Mouse (Mus musculus) retina, postnatal 7 days (tissue): Measurements from ENCODE around the gene Mep1a.
"Not testable (repeated sequence)": the region's sequence is repeated elsewhere in the genome, so short reads cannot be mapped to it uniquely, and the experiment has no call there.

Experiments used
- DNase-seq: peaks from one replicate; pipeline ENCODE4 v3.0.0-alpha.2; 2012; ENCODE audit warnings: low read depth, low spot score

Mep1a gene

DNA sequence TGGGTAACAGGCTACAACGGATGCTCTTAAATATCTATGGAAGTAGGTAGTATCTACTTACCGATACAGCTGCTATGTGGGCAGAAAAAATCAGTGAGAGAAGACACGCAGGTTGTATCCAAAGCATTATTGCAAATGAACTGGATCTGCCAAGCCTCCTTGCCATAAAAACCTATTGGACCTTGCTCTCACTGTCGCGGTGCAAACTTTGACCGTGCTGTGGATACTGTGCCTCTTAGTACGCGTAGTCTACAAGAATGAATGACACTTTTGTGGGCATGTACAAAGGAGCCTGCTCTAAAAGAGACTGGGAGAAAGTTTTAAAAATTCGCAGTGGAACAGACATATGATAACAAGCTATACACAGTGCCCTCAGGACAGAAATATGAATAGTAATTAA, at the start of gene Mep1a:
Gene Mep1a (minus strand): TSS at position 221 of the 400 bp plus-strand sequence.
- no peak for DNase-seq

DNA sequence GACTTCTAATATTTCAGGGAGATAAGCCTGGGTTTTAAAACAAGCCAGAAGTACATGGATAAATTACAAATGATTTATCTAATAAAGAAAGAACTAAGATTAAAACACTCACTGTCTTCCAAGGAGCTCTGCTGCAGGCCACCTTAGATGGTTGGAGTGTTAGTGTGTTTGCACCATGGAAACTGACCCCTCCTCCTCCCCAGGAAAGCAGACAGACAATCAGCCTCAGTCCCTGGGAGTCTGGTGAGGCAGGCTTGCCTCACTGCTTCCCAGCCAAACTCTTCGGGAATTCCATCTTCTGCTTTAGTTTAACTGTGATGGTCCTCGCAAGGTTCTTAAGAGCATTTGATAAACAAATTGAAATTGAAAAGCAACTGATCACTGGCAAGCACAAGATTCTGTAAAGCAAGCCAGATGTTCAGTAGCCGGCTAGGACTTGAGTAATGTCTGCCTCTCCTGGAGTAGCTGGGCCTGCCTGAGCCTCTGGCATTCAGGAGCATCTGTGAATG, 48.6 kb upstream of the Mep1a start:
- no peak for DNase-seq

DNA sequence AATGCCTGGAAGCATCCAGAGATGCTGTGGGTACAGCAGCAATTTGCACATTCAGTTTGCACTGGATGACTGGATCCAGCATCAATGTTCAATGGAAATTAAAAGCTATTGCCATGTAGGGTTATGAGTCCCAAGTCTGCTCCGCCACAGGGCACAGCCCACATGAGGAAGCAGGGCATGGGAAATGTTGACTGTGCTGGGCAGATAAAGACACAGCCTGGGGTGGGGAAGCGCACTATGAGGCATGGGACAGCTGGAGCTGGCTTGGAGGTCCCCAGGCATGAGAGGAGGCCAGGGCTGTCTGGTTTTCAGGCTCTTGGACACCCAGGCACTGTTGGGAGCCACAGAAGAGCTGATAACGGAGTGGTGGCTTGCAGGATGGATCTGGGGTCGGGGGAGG, 41.4 kb upstream of the Mep1a start:
- no peak for DNase-seq

DNA sequence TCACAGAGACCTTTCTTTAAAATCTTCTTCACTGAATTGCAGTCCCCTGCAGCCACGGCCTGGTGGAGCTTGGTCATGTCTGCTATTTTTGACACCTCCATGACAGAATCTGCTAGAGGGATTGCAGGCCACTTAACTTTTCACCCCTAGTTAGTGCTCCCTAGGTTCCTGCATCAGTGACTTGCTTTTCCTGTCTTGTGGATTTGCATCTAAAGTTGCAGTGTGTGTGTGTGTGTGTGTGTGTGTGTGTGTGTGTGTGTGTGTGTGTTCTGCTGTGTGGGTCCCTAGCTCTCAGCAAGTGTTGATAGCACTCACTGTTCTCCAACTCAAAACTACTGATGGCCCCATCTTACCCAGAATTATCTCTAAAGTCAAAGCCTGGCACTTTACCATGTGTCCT, 40.9 kb upstream of the Mep1a start, which contains the start of gene Ankrd66:
Gene Ankrd66 (minus strand): TSS at position 101 of the 400 bp plus-strand sequence.
- no peak for DNase-seq

DNA sequence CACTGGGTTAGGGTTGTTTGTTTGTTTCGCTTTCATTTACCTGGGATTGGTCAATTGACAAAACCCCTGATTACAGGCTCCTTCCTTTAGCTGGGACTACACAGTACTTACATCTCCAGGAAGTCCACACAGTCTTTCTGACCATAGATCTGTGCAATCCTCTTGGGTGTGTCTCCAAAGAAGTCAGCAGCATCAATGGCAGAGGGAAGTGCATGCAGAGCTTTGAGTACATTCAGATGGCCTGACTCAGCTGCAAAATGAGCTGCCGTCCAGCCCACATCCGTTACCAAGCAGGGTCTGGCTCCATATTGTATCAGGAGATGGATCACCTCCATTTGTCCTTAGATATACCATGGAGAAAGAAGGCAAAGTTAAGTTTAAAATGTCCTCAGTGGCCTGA, 36.2 kb upstream of the Mep1a start:
- DNase-seq: no peak

DNA sequence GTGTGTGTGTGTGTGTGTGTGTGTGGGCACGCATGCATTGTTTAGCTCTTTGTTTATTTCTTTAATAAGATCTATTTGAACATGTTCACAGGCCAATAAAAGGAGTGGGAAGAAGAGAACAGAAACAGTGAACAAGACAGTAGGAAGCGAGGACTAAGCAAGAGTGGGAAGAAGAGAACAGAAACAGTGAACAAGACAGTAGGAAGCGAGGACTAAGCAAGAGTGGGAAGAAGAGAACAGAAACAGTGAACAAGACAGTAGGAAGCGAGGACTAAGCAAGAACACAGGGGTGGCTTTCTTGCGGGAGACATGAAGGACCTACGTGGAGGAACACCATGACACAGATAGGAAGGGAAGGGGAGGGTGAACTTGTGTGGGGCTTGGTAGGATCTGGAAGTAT, 34.2 kb upstream of the Mep1a start:
- not testable (repeated sequence) for DNase-seq

DNA sequence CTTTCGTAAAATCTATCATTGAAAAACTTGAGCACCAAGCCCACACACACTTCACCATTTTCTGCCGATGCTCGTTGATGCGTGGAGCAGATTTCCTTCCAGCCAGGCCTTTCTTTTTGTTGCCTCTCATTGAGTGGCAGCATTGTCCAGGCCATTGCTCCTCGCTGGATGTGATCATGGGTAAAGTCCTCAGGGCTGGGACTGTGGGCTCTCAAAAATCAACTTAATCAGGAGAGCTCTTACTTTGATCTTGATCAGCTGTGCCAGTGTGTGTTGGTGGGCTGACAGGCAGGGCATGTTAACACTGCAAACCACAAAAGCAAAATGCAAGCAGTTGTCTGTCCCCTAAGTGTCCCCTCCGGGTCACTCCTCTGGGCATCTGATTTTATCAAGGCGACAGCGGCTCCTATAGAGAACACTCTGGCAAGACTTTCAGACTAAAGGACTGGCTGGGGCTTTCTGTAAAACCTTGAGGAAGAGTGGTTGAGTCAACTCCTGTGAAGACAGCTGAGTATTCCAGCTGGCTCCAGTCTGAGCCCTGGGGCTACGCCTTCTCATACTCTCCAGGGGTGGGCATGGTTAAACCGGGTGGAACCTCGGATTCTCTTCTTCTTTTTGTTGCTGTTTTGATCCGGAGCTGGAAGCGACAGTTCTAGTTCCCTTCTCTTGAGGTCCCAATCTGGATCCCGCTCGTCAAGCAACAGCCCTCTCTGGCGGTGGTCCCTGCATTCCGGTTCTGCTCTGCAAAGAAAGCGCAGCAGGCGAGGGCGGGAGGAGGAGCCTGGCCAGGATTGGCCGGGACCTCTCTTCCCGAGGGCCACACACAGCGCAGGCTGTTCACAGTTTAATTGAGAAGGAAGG, 32.0 kb upstream of the Mep1a start:
- DNase-seq: peak; percentile 9

DNA sequence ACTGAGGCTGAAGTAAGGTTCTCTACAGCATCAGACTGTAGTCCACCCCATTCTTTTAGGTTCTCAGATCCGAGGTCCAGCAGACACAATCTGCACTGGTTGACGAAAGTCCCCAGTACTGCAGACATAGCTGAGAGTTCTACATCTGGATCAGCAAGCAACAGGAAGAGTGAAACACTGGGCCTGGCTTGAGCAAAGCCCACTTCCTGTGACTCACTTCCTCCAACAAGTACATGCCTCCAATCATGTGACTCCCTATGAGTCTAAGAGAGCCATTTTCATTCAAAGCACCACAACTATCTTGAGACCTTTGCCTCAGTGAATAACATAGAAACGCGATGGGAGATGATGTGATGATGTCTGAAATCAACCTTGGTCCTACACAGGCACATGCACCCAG, 28.6 kb upstream of the Mep1a start:
- no peak for DNase-seq

DNA sequence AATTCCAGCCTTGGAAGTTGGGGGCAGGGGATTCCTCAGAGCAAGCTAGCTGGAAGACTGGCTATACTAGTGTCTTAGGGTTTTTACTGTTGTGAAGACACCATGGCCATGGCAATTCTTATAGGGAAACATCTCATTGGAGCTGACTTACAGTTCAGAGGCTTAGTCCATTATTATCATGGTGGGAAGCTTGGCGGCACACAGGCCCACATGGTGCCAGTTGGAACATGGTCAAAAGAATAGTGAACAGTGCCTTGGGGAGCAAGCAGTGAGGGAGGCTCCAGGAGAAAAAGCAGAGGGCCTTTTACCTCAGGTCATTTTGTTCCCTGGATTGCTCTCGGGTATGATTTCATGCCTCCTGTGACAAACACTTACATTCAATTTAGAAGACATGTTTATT, 27.9 kb upstream of the Mep1a start:
- no peak for DNase-seq

DNA sequence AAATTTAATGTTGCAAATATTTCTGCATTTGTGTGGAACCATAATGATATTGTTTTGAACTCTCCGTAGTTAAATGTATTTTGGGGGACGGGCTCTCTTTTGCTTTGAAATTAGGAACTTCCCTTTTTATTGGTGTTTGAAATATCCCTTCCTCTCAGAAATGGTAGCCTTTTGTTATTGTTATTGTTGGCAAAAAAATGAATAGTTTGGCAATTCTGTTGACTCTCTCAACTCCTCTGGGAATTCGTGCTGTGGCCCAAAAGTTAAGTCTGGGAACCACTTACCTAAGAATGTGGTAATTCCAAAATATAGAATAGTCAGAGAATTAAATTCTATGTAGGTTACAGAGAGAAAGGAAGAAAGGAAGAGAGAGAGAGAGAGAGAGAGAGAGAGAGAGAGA, 17.6 kb upstream of the Mep1a start:
- no peak for DNase-seq

DNA sequence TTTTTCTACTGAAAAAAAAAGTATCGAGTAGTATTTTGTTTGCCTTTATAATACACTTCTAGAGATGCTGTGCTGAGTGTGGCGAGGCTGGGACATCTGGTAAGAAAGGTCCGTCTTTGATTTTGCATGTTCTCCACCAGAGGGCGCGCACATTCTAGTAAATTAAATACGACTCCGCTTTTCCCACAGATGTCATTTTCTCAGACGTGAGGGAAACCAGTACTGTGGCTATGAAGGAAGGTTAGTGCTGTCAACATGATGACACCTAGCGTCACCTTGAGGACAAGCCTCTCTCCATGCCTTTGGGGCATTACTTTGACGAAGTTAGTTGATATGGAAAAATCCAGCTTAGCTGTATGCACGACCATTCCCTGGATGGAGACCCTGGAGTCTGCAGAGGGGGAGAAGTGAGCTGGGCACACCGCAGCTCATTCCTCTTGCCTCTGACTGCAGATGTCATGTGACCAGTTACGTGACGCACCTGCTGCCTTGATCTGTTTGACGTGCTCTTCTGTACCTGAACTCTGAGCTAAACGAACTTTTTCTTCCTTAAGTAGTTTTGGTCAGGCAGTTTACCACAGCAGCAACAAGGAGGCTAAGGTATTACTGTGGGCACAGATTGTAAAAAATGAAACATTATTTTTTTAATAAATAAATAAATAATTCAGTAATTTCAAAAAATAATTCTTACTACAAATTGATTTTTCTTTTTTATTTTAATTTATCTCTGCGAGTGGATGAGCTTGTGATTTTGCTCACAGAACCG, 16.2 kb upstream of the Mep1a start:
- peak; percentile 67 for DNase-seq

DNA sequence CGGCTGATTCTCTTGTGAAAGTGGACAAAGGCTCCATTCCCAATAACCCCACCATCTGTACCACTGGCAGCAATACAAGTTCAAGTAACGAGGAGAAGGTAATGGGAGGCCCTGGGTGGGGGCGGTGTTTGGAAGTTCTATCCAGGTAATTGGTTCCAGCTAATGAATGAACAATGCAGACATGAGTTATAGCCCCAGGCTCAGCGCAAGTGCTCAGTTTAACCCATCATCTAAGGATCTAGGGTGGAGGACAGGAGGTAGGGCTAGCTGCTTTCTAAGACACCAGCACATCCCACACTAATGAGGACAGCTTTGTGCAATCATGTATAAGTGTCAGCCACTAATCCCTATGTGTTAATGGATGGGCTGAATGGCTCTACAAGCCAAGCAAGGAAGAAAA, 8.2 kb upstream of the Mep1a start:
- DNase-seq: no peak

DNA sequence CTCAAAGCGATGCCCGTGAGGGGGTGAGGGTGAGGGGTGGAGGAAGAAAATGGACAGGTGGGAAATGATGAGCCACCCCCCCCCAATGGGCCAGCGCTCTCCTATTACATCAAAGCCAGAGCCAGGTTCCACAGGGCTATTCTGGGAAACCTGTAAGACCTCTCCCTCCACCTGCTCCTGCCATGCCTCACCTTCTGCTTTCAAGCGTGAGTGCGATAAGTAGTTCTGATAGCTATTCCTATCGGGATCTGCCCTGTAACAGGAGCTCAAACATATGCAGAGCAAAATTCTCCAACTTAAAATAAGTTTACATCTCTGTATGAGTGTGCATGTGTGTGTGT, 2.0 kb upstream of the Mep1a start:
- no peak for DNase-seq

DNA sequence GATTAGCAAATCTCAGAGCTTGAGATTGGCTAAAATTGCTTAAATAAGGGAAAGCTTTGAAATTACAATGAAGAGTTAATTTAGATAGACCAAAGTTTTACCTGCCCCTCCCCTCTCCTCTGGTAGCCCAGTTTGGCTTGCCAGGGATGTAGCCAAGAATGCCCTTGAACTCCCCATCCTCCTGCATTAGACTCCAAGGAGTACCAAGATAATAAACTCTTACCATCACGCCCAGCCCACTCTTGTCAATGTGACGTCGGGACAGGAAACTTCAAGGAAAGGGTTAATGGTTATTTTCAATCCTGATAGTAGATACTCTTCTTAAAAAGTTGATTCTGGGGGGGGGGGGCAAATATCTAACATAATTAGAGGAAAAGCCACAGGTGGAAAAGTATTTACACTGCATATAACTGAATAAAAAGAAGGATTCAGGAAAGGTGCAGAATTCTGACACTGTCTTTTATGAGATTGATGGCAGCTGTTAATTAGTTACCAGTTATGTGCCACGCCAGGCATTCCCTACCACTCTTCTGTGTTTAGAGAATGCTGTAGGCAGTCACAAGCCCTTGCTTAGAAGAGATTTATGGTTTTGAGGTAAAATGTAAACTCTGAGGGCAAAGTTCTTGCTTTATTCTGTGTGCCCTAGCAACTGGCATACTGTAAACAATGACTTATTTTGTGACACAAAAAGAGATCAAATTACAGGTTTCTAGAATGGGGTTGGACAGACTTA, 1.4 kb upstream of the Mep1a start:
- DNase-seq: no peak

DNA sequence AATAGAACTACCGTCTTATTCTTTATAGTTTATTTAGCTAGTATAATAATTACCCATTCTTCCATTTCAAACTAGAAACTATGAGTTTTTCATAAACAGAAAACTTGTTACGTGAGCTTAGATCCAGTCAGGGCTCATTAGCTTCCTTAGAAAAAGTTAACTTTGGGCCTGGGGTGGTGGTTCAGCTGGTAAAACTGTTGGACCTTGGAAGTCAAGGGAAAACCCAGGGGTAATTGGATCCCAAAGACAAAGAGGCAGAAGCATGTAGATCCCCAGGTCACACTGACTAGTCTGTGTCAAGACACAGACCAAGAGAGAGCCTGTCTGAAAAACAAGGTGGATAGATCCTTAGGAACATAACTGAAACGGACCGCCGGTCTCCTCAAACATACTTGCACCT, 981 bp downstream of the Mep1a start:
- no peak for DNase-seq

DNA sequence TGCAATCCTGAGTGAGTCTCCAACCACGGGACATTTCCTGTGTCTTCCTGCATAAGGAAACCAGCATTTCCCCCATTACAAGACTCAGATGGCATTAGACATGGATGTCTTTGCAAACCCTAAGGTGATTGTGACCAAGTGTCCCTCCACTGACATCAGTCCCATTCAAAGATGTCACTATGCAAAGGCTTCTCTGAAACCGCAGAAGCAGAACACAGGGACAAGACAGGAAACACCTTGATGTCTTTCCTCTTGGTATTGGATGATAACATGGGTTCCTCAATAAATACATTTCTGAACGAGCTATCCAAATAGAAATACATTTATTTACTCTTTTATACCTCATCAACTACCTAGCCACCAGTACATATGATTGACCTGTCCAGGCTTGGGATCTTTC, 1.4 kb downstream of the Mep1a start:
- DNase-seq: no peak

DNA sequence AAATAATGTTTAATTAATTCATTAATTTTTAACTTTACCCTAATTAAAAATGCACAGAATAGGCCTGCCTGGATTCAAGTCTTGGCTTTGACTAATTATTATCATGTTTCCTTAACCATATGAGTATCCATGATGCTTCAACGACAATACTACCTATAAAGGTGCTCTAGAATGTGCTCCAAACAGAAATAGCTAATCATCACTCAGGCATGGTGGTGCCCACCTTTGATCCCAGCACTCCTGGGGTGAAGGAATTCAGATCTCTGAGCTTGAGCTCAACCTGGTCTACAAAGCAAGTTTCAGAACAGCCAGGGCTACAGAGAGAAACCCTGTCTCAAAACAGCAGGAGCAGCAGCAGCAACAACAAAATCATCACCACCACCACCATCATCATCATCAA, 2.1 kb downstream of the Mep1a start:
- no peak for DNase-seq

DNA sequence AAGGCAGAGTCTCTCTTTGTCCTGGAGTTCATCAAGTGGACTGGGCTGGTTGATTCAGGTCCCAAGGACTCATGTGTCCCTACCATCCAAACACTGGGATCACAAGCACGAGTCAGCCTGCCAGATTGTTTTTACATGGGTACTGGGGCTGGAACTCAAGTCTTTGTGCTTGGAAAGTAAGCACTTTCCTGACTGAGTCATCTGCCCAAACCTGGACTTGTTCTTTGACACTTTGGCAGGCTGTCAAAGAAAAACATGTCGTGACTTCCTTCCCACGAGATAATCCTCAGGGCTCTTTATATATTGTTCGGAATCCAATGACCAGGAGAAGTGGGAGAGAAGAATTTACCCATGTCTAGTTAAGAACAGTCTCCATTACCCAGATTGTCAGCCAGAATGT, 5.1 kb downstream of the Mep1a start:
- DNase-seq: no peak

DNA sequence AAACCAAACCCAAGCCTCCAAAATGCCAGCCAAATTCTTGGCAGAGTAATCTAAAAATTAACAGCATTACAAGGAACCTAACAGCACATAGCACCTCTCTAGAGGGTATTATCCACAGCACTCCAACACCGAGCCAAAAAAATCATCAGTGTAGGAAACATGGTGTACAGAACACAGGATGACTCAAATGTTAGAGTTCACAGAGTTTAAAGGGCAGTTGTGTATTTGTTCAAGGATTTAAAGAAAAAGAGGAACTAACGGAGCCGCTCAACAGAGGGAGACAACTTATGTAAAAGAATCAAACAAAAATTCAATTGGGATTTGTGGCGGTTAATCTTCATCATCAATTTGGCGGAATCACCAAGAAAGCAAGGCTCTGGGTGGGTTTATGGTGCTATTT, 7.1 kb downstream of the Mep1a start:
- no peak for DNase-seq

DNA sequence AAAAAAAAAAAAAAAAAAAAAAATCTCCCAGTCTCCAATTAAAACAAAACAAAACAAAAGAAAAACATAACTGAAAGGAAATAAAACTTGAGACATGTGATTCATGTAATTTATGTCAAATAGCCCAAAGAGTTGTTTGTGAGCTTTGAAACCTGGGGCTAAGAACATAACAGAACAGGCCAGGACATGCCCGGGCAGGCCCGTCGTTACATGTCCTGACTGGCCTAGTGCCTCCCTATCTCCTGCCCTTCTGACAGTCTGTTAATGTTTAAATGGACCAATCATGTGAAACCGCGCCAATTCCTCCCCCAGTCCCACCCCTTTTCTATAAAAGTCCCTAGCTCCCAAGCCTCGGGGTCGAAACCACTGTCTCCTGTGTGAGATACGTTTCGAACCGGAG, 12.2 kb downstream of the Mep1a start:
- not testable (repeated sequence) for DNase-seq

DNA sequence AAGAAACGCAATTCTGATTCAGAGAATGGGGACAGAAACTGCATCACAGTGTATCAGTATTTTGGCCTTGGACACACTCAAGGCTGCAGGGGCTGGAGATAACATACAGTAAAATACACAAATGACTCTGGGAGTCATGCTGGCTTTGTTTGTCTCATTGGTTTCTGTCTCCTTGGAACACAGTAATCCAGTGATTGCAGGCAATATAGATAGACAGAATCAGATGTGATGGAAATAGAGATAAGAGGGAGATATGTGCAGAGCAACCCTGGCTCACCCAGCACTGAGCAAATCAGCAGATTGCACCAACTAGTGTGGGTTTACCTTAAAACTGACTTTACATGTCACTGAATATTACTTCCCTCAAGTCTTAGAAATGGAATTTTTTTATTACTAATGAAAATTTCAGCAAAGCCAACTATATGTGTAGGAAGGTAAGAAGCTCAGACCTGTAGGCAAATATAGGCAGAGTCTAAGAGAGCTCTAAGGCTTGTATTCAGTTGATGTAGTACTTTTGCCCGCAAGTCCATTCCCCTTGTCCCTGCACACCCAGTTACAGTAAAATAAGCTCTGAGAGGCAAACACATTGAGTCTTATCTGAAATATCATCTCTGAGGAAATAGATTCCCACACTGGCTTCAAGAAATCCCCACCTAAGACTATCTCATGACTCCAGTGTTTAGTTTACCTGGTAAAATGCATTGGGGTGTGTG, 14.0 kb downstream of the Mep1a start:
- DNase-seq: no peak

DNA sequence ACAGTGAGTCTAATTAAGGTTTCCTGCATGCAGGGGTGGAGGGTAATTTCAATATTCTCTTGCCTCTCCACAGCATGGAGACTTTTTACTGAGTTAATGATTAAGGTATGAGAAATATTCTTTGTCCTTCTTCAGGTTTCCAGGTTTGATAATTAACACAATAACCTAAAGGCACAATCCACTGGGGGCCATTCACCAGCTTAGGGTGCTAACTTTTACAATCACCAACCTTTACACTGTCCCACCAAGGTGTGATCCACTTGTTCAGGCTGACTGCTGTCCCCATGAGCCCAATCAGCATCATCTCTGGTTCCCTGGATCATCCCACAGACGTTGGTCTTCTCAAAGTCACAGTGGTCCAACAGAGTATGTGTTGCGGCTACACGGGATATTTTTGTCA, 16.6 kb downstream of the Mep1a start:
- DNase-seq: no peak
